Mouse (Mus musculus) midbrain, embryonic 14.5 days (tissue): Measurements from ENCODE around the gene Ivns1abp. TPM values are rescaled to one million over a fixed set of nuclear protein-coding genes. Genes with fewer than 3 reads are reported as not detected.

Experiments
- ATAC-seq: fragments of 200-750 bp; cut with Nextera tagmentation; 2 replicates; pipeline ENCODE4 v1.8.0; 2017; ENCODE audit warnings: moderate number of reproducible peaks, moderate library complexity; ENCODE audit not compliant: low FRiP score, low TSS enrichment
- DNase-seq: peaks from one replicate; pipeline ENCODE4 v3.0.0-alpha.2; 2015
- H3K27ac ChIP-seq: fragments of 300-500 bp; sonication (generic); replicated peaks from 2 replicates; pipeline ENCODE4 v1.5.1; 2014; ENCODE audit warnings: mild to moderate bottlenecking, low read depth, low read length, moderate library complexity
- H3K27me3 ChIP-seq: fragments of 300-500 bp; sonication (generic); 2 replicates; pipeline ENCODE4 v1.6.1; 2014; ENCODE audit warnings: low read length, control low read depth, mixed read lengths; ENCODE audit not compliant: control insufficient read depth, insufficient read depth
- H3K36me3 ChIP-seq: fragments of 300-500 bp; sonication (generic); 2 replicates; pipeline ENCODE4 v1.6.1; 2014; ENCODE audit warnings: low read length, control low read depth; ENCODE audit not compliant: control insufficient read depth, insufficient read depth
- H3K4me1 ChIP-seq: fragments of 300-500 bp; sonication (generic); 2 replicates; pipeline ENCODE4 v1.6.1; 2014; ENCODE audit warnings: mild to moderate bottlenecking, antibody characterized with exemption, low read length, control low read depth; ENCODE audit not compliant: control insufficient read depth, insufficient read depth
- H3K4me2 ChIP-seq: fragments of 300-500 bp; sonication (generic); 2 replicates; pipeline ENCODE4 v1.6.1; 2014; ENCODE audit warnings: mild to moderate bottlenecking, low read length, moderate library complexity
- H3K4me3 ChIP-seq: fragments of 300-500 bp; sonication (generic); replicated peaks from 2 replicates; pipeline ENCODE4 v1.5.1; 2014; ENCODE audit warnings: low read depth, low read length
- H3K9ac ChIP-seq: fragments of 300-500 bp; sonication (generic); replicated peaks from 2 replicates; pipeline ENCODE4 v1.6.1; 2014; ENCODE audit warnings: mild to moderate bottlenecking, low read length, moderate library complexity
- H3K9me3 ChIP-seq: fragments of 300-500 bp; sonication (generic); 2 replicates; pipeline ENCODE4 v1.6.1; 2016; ENCODE audit warnings: low read length, control low read depth, mixed read lengths; ENCODE audit not compliant: control insufficient read depth
- WGBS: fragments of 180-500 bp; shearing (Covaris S2); extraction: QIAGEN DNeasy Blood & Tissue Kit; methylation state at CpG from one replicate; pipeline ENCODE4 v1.1.7; 2014; 5-methylcytosine and 5-hydroxymethylcytosine counted together
- polyA plus RNA-seq: library from polyadenylated mRNA; unstranded; fragments of >200 nt; fragmentation: Nextera tagmentation; extraction: Ambion mirVana; gene quantifications from 2 replicates; pipeline ENCODE4 v1.2.1, GENCODE M21; 2014

Gene Ivns1abp
- polyA plus RNA-seq, 1 experiment from 2014 or later = 297 TPM

DNA sequence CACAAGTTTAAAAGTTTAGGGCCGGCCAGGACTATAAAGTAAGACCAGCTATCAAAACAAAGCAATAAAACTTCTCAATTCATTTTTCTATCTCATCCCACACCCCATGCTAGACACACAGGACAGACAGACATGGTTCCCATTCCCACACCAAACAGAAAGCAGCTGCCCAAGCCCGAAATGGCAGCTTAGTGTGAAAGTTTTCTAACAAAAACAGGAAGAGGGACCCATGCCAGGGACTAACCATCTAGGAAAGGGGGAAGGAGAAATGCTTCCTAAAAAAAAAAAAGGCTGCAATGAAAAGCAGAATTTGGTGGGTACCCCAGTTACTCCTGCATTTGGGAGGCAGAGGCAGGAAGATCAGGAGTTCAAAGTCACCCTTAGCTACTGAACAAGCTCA lies 37.2 kb upstream of the Ivns1abp start:
- ATAC-seq (no peak), DNase-seq (no peak)
- no peak overlapping the region for H3K4me2 ChIP-seq
- H3K36me3 ChIP-seq = no peaks in the 10 kb centered on the region
- H3K27ac ChIP-seq = no peak overlapping the region
- no peak overlapping the region for H3K4me3 ChIP-seq
- 84% methylated on average over 2 of the region's 2 CpGs for WGBS
- no peaks in the 10 kb centered on the region for H3K4me1 ChIP-seq
- H3K9ac ChIP-seq = no peak overlapping the region
- no peaks in the 10 kb centered on the region for H3K27me3 ChIP-seq
- H3K9me3 ChIP-seq = no peaks in the 10 kb centered on the region

DNA sequence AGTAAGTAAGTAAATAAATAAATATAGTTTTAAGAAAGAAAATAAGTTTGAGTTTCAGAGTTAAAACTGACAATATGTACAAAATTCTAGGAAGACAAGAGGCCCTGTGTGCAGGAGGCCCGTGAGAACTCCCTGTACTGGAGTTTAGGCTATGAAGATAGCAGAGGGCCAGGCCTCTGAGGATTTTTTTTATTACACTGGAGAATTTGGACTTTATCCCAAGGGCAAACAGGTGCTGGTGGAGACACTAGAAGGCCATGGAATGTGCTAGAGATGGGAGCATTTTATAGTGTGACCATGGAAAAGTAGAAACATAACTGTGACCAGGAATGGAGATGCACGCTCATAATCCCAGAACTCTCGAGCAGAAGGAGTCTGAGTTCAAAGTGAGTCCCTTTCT lies 36.5 kb upstream of the Ivns1abp start:
- H3K27me3 ChIP-seq = no peaks in the 10 kb centered on the region
- no peaks in the 10 kb centered on the region for H3K9me3 ChIP-seq
- no peaks in the 10 kb centered on the region for H3K4me1 ChIP-seq
- ATAC-seq = no peak
- H3K4me3 ChIP-seq = no peak overlapping the region
- no peaks in the 10 kb centered on the region for H3K36me3 ChIP-seq
- 87% methylated on average over 3 of the region's 3 CpGs for WGBS
- no peak for DNase-seq
- no peak overlapping the region for H3K4me2 ChIP-seq
- H3K9ac ChIP-seq = no peak overlapping the region
- no peak overlapping the region for H3K27ac ChIP-seq

DNA sequence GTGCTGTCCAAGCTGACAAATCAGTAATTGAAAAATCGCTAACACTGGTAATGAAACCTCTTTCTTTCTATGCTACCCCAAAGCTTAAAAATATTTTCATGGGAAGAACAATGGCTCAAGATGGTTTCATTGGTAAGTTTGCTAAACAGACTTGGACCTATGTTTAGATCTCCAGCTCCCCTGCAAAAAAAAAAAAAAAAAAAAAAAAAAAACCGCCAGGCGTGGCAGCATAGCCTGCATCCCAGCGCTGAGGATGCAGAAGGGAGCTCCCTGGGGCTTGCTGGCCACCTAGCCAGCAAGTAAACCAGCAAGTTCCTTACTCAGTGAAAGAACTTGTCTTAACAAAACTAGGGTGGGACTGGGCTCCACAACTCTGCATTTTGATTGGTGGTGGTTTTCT lies 35.8 kb upstream of the Ivns1abp start:
- H3K4me2 ChIP-seq = no peak overlapping the region
- H3K27me3 ChIP-seq = no peaks in the 10 kb centered on the region
- H3K9me3 ChIP-seq = no peaks in the 10 kb centered on the region
- no peaks in the 10 kb centered on the region for H3K4me1 ChIP-seq
- WGBS = 46% methylated on average over 4 of the region's 4 CpGs
- H3K36me3 ChIP-seq = no peaks in the 10 kb centered on the region
- ATAC-seq (no peak), DNase-seq (no peak)
- no peak overlapping the region for H3K27ac ChIP-seq
- H3K9ac ChIP-seq = no peak overlapping the region
- no peak overlapping the region for H3K4me3 ChIP-seq

DNA sequence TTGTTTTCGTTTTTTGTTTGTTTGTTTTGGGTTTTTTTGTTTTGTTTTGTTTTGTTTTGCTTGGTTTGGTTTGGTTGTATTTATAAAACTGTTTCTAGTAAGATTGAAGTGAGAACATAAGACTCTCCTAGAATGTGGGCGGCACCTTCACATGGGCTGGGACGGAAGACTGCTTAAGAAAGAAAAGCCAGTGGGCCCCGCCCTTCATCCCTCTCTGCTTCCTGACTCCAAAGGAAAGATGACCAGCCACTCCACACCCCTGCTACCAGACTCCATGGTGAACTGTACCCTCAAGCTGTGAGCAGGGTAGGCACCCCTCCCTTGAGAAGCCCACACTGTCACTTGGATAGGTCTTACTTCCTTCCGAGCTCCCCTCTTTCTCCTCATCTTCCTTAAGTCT lies 33.8 kb upstream of the Ivns1abp start:
- Histone ChIP-seq H3K4me1 (no peaks in the 10 kb centered on the region), H3K36me3 (no peaks in the 10 kb centered on the region), H3K4me2 (no peak overlapping the region), H3K27ac (no peak overlapping the region), H3K27me3 (no peaks in the 10 kb centered on the region), H3K4me3 (no peak overlapping the region), H3K9me3 (no peaks in the 10 kb centered on the region), H3K9ac (no peak overlapping the region)
- ATAC-seq (no peak; the same call in 1 of the 2 replicates), DNase-seq (no peak)
- 80% methylated on average over 5 of the region's 5 CpGs for WGBS

DNA sequence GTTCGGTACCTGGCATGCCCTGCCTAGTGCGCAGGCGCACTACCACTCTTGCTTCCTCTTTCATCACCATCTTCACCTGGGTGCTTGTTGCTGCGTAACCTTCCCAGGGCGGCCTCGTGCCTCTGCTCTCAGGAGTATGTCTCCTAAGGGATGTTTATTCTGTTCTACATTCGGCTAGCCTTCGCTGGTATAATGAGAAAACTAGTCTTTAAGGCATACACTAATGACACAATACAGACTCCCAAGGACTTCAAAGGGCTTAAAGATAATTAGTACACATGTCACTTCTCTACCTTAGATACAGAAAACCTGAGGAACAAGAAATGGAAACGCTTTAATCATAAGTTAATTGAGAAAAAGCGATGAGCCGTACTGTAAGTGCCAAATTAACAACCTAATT lies 32.9 kb upstream of the Ivns1abp start:
- H3K27ac ChIP-seq = no peak overlapping the region
- no peaks in the 10 kb centered on the region for H3K36me3 ChIP-seq
- no peaks in the 10 kb centered on the region for H3K9me3 ChIP-seq
- no peak overlapping the region for H3K4me3 ChIP-seq
- DNase-seq = no peak
- no peaks in the 10 kb centered on the region for H3K27me3 ChIP-seq
- H3K4me1 ChIP-seq = no peaks in the 10 kb centered on the region
- 73% methylated on average over 11 of the region's 11 CpGs for WGBS
- ATAC-seq = no peak
- no peak overlapping the region for H3K9ac ChIP-seq
- H3K4me2 ChIP-seq = no peak overlapping the region

DNA sequence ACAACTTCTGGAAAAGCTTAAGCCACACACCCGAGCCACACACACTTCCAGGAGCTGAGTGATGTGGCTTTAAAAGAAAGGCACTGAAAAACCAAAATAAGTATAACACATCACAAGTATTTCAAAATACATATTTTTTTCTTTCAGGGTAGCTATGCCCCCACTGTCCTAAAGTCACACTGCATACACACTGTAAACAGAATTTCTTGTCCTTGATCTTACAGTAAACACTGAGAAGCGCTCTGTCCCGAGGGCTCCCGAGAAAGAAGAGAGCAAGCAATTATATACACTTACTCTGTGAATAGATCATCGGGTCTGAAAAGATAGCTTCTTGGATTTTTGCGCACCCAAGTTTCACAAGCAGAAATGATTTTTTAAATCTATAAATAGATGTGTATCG lies 25.0 kb upstream of the Ivns1abp start:
- no peaks in the 10 kb centered on the region for H3K9me3 ChIP-seq
- DNase-seq (no peak), ATAC-seq (no peak)
- H3K27me3 ChIP-seq = no peaks in the 10 kb centered on the region
- H3K4me1 ChIP-seq = no peaks in the 10 kb centered on the region
- H3K27ac ChIP-seq = no peak overlapping the region
- WGBS = 84% methylated on average over 7 of the region's 7 CpGs
- no peaks in the 10 kb centered on the region for H3K36me3 ChIP-seq
- H3K9ac ChIP-seq = no peak overlapping the region
- H3K4me2 ChIP-seq = no peak overlapping the region
- H3K4me3 ChIP-seq = no peak overlapping the region

DNA sequence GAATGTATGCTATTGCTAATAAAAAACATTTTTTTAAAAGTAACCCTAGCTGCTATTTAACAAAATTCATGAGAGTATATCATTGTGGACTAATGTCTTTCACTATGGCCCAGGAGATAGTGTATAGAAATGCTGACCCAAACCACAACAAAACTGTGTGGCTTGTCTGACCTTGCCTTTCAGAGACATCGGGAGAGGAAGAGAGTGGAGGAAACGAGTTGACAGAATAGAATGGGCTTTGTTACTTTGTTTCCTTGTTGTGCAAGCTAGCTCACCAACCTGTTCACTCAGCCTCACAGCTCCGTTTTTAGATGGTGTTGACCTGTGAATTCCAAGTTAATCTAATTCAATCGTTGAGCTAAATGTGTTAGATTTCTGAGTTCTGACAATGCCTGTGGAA lies 23.9 kb upstream of the Ivns1abp start:
- DNase-seq (no peak), ATAC-seq (no peak)
- no peak overlapping the region for H3K4me3 ChIP-seq
- no peak overlapping the region for H3K9ac ChIP-seq
- no peak overlapping the region for H3K4me2 ChIP-seq
- no peaks in the 10 kb centered on the region for H3K4me1 ChIP-seq
- whole genome bisulfite sequencing = 68% methylated on average over 4 of the region's 4 CpGs
- no peaks in the 10 kb centered on the region for H3K9me3 ChIP-seq
- no peaks in the 10 kb centered on the region for H3K27me3 ChIP-seq
- H3K36me3 ChIP-seq = no peaks in the 10 kb centered on the region
- no peak overlapping the region for H3K27ac ChIP-seq

DNA sequence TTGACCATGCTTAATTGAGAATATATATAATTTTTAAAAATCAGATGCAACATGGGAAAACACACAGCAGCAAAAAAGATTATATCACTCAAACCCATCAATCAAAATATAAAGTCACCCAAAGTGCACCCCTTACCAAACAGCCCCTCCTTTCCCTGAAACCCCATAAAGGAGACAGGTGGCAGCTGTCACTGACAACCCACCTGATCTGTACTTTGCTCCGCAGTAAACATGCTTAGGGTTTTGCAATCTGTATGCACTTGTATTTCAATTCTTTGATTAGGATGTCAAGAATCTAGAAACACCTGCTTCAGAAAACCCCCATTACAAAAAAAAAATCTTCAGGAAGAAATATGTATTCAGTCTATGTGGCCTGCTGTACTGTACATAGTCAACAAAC lies 18.9 kb upstream of the Ivns1abp start:
- no peak overlapping the region for H3K4me3 ChIP-seq
- H3K27me3 ChIP-seq = no peaks in the 10 kb centered on the region
- WGBS = 92% methylated on average over 1 of the region's 1 CpGs
- no peaks in the 10 kb centered on the region for H3K4me1 ChIP-seq
- DNase-seq (no peak), ATAC-seq (no peak)
- no peaks in the 10 kb centered on the region for H3K9me3 ChIP-seq
- H3K27ac ChIP-seq = no peak overlapping the region
- H3K9ac ChIP-seq = no peak overlapping the region
- no peaks in the 10 kb centered on the region for H3K36me3 ChIP-seq
- H3K4me2 ChIP-seq = no peak overlapping the region

DNA sequence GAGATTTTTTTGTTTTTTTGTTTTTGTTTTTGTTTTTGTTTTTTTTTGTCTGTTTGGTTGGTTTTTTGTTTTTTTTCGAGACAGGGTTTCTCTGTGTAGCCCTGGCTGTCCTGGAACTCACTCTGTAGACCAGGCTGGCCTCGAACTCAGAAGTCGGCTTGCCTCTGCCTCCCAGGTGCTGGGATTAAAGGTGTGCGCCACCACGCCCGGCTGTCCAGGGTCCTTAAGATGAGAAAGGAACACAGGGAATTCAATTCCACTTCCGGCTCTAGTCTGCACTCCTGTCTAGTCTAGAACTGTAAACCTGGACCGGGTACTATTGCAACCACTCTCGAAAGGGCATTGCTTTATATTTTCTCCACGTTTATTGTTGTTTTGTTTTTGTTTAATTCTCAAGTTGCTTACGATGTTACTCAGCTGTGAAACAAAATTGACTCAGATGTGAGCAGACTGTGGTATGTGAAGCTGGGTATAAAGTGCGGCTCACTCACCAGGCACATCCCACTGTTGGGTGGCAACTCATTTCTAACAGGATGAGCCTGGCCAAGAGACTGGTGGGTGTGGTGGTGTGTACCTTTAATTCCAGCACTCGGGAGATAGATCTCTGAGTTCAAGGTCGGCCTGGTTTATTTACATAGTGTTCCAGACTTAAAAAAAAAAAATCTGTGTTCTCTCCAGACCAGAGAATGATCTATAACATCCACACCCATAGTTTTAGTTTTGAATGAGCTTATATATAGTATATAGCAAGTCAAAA lies 15.8 kb upstream of the Ivns1abp start:
- DNase-seq (no peak), ATAC-seq (no peak)
- Histone ChIP-seq H3K27me3 (no peaks in the 10 kb centered on the region), H3K9ac (no peak overlapping the region), H3K9me3 (no peaks in the 10 kb centered on the region), H3K4me3 (no peak overlapping the region), H3K4me2 (no peak overlapping the region), H3K36me3 (no peaks in the 10 kb centered on the region), H3K27ac (no peak overlapping the region), H3K4me1 (no peaks in the 10 kb centered on the region)
- WGBS = 88% methylated on average over 14 of the region's 14 CpGs
